Mouse (Mus musculus) testis, adult 2 months (tissue): ENCODE data around the gene Prdm1. TPM values are rescaled to one million over a fixed set of nuclear protein-coding genes. Genes with fewer than 3 reads are reported as not detected.
A peak's percentile ranks its signal among the peaks of the same experiment; 100 is the strongest.

Source experiments
- H3K27ac ChIP-seq: fragments of 200-500 bp; 2 replicates; pipeline ENCODE4 v1.5.1; 2012; ENCODE audit warnings: low read depth, low read length; ENCODE audit not compliant: control insufficient read depth, insufficient read depth
- H3K27me3 ChIP-seq: fragments of 200-500 bp; 2 replicates; pipeline ENCODE4 v1.6.1; 2012; ENCODE audit warnings: mild to moderate bottlenecking, low read length, moderate library complexity; ENCODE audit not compliant: control insufficient read depth, insufficient read depth
- H3K36me3 ChIP-seq: fragments of 200-500 bp; 2 replicates; pipeline ENCODE4 v1.6.1; 2012; ENCODE audit warnings: mild to moderate bottlenecking, low read length; ENCODE audit not compliant: control insufficient read depth, insufficient read depth
- H3K4me1 ChIP-seq: fragments of 200-500 bp; 2 replicates; pipeline ENCODE4 v1.6.1; 2012; ENCODE audit warnings: low read length; ENCODE audit not compliant: control insufficient read depth, insufficient read depth
- H3K4me3 ChIP-seq: fragments of 200-500 bp; 2 replicates; pipeline ENCODE4 v1.5.1; 2012; ENCODE audit warnings: low read depth, mild to moderate bottlenecking, low read length, moderate library complexity, mixed read lengths; ENCODE audit not compliant: control insufficient read depth
- CTCF ChIP-seq: fragments of 200-500 bp; IDR thresholded peaks from 2 replicates; pipeline ENCODE4 v1.5.1; 2012; ENCODE audit warnings: low read depth, mild to moderate bottlenecking, inconsistent platforms, low read length, moderate library complexity; ENCODE audit not compliant: control insufficient read depth, insufficient read depth, insufficient replicate concordance
- POLR2A ChIP-seq: fragments of 200-500 bp; IDR thresholded peaks from 2 replicates; pipeline ENCODE4 v1.6.1; 2012; ENCODE audit warnings: low read depth, mild to moderate bottlenecking, inconsistent platforms, low read length, moderate library complexity; ENCODE audit not compliant: control insufficient read depth
- polyA plus RNA-seq: library from polyadenylated mRNA; depleted of rRNA; stranded (reverse); fragments of >200 nt; gene quantifications from 2 replicates; pipeline ENCODE4 v1.2.3, GENCODE M21; 2012; rRNA removed

Gene Prdm1
- 0.04 and 0.12 TPM in 2 replicates for polyA plus RNA-seq

- Histone ChIP-seq H3K27me3 (peaks cover 7% of the 10 kb centered on the region), H3K4me1 (peaks cover 18% of the 10 kb centered on the region), H3K36me3 (no peaks in the 10 kb centered on the region), H3K4me3 (peak within 1 kb of the TSS; percentile 83), H3K27ac (no peak within 1 kb of the TSS)
- TF ChIP-seq POLR2A (no peak), CTCF (no peak)
Measured at GRCm38 (mm10) chr10:44528291-44529082, at the start of gene Prdm1. Gene Prdm1, minus strand, starts transcription at chr10:44528501.

GRCm38 (mm10) chr10:44565971-44566370 is 37.7 kb upstream of the Prdm1 start:
- H3K4me1 ChIP-seq: no peaks in the 10 kb centered on the region
- no peak overlapping the region for H3K27ac ChIP-seq
- H3K4me3 ChIP-seq: no peak overlapping the region
- no peaks in the 10 kb centered on the region for H3K27me3 ChIP-seq
- TF ChIP-seq POLR2A: no peak
- no peak for TF ChIP-seq CTCF
- H3K36me3 ChIP-seq: no peaks in the 10 kb centered on the region

GRCm38 (mm10) chr10:44565109-44565508 is 36.8 kb upstream of the Prdm1 start:
- Histone ChIP-seq H3K36me3 (no peaks in the 10 kb centered on the region), H3K27me3 (no peaks in the 10 kb centered on the region), H3K4me3 (no peak overlapping the region), H3K4me1 (no peaks in the 10 kb centered on the region), H3K27ac (no peak overlapping the region)
- TF ChIP-seq CTCF: no peak
- TF ChIP-seq POLR2A: no peak

GRCm38 (mm10) chr10:44556845-44557244 is 28.5 kb upstream of the Prdm1 start:
- Histone ChIP-seq H3K36me3 (no peaks in the 10 kb centered on the region), H3K4me3 (no peak overlapping the region), H3K4me1 (no peaks in the 10 kb centered on the region), H3K27ac (no peak overlapping the region), H3K27me3 (no peaks in the 10 kb centered on the region)
- TF ChIP-seq CTCF (no peak), POLR2A (no peak)

GRCm38 (mm10) chr10:44555317-44555716 is 27.0 kb upstream of the Prdm1 start:
- no peaks in the 10 kb centered on the region for H3K4me1 ChIP-seq
- H3K36me3 ChIP-seq: no peaks in the 10 kb centered on the region
- no peak overlapping the region for H3K4me3 ChIP-seq
- no peak overlapping the region for H3K27ac ChIP-seq
- no peak for TF ChIP-seq POLR2A
- TF ChIP-seq CTCF: no peak
- no peaks in the 10 kb centered on the region for H3K27me3 ChIP-seq

GRCm38 (mm10) chr10:44553648-44554047 is 25.3 kb upstream of the Prdm1 start:
- Histone ChIP-seq H3K36me3 (no peaks in the 10 kb centered on the region), H3K4me1 (no peaks in the 10 kb centered on the region), H3K27me3 (no peaks in the 10 kb centered on the region), H3K27ac (no peak overlapping the region), H3K4me3 (no peak overlapping the region)
- TF ChIP-seq CTCF: no peak
- no peak for TF ChIP-seq POLR2A

- Histone ChIP-seq H3K4me1 (peaks cover 3% of the 10 kb centered on the region), H3K36me3 (no peaks in the 10 kb centered on the region), H3K4me3 (peak overlapping the region; percentile 36), H3K27me3 (no peaks in the 10 kb centered on the region), H3K27ac (no peak overlapping the region)
- TF ChIP-seq POLR2A: no peak
- TF ChIP-seq CTCF: no peak
Measured at GRCm38 (mm10) chr10:44539033-44539578, 10.8 kb upstream of the Prdm1 start.
